Mouse (Mus musculus): ENCODE measurements around the gene Sp1. TPM values are rescaled to one million over a fixed set of nuclear protein-coding genes. Genes with fewer than 3 reads are reported as not detected.

Sp1 gene
- polyA plus RNA-seq, 1 experiment from 2014 or later = 12.5 TPM

Other genes starting within 250 kb of the Sp1 start
- 79.8 and 80.7 TPM in 2 replicates for gene Zfp740, start 202.9 kb upstream of the Sp1 start, polyA plus RNA-seq (2014; fragmentation: Nextera tagmentation; extraction: Ambion mirVana)
- 38.2 and 39.2 TPM in 2 replicates for gene Csad, start 201.4 kb upstream of the Sp1 start, polyA plus RNA-seq (2014; fragmentation: Nextera tagmentation; extraction: Ambion mirVana)
- 0.76 and 1.1 TPM in 2 replicates for gene Itgb7, start 174.2 kb upstream of the Sp1 start, polyA plus RNA-seq (2014; fragmentation: Nextera tagmentation; extraction: Ambion mirVana)
- 19.3 and 19.7 TPM in 2 replicates for gene Rarg, start 148.6 kb upstream of the Sp1 start, polyA plus RNA-seq (2014; fragmentation: Nextera tagmentation; extraction: Ambion mirVana)
- gene Gm9918, start 135.6 kb upstream of the Sp1 start, polyA plus RNA-seq (2014; fragmentation: Nextera tagmentation; extraction: Ambion mirVana) = 0.21 and 0.48 TPM in 2 replicates
- gene Mfsd5, start 126.7 kb upstream of the Sp1 start, polyA plus RNA-seq (2014; fragmentation: Nextera tagmentation; extraction: Ambion mirVana) = 55.6 and 64.7 TPM in 2 replicates
- 58.3 and 60.3 TPM in 2 replicates for gene Espl1, start 109.9 kb upstream of the Sp1 start, polyA plus RNA-seq (2014; fragmentation: Nextera tagmentation; extraction: Ambion mirVana)
- gene Pfdn5, start 80.0 kb upstream of the Sp1 start, polyA plus RNA-seq (2014; fragmentation: Nextera tagmentation; extraction: Ambion mirVana) = 357 and 374 TPM in 2 replicates
- gene Myg1, start 74.4 kb upstream of the Sp1 start, polyA plus RNA-seq (2014; fragmentation: Nextera tagmentation; extraction: Ambion mirVana) = 113 and 124 TPM in 2 replicates
- 103 and 114 TPM in 2 replicates for gene Aaas, start 55.4 kb upstream of the Sp1 start, polyA plus RNA-seq (2014; fragmentation: Nextera tagmentation; extraction: Ambion mirVana)
- 0.20 and 0.52 TPM in 2 replicates for gene Sp7, start 39.0 kb upstream of the Sp1 start, polyA plus RNA-seq (2014; fragmentation: Nextera tagmentation; extraction: Ambion mirVana)
- gene Amhr2, start 39.2 kb downstream of the Sp1 start, polyA plus RNA-seq (2014; fragmentation: Nextera tagmentation; extraction: Ambion mirVana) = 1.0 TPM in 1 of 2 replicates, not detected in the other
- 87.9 and 97.2 TPM in 2 replicates for gene Prr13, start 52.9 kb downstream of the Sp1 start, polyA plus RNA-seq (2014; fragmentation: Nextera tagmentation; extraction: Ambion mirVana)
- 236 and 247 TPM in 2 replicates for gene Pcbp2, start 64.4 kb downstream of the Sp1 start, polyA plus RNA-seq (2014; fragmentation: Nextera tagmentation; extraction: Ambion mirVana)
- gene Gm10337, start 97.6 kb downstream of the Sp1 start, polyA plus RNA-seq (2014; fragmentation: Nextera tagmentation; extraction: Ambion mirVana) = 15.6 TPM in 1 of 2 replicates, not detected in the other
- gene Map3k12, start 110.9 kb downstream of the Sp1 start, polyA plus RNA-seq (2014; fragmentation: Nextera tagmentation; extraction: Ambion mirVana) = 25.4 and 28.4 TPM in 2 replicates
- 98.9 and 109 TPM in 2 replicates for gene Tarbp2, start 112.0 kb downstream of the Sp1 start, polyA plus RNA-seq (2014; fragmentation: Nextera tagmentation; extraction: Ambion mirVana)
- 0.80 and 2.1 TPM in 2 replicates for gene Npff, start 118.8 kb downstream of the Sp1 start, polyA plus RNA-seq (2014; fragmentation: Nextera tagmentation; extraction: Ambion mirVana)
- 0.37 TPM in 1 of 2 replicates, not detected in the other for gene Gm28047, start 218.9 kb downstream of the Sp1 start, polyA plus RNA-seq (2014; fragmentation: Nextera tagmentation; extraction: Ambion mirVana)
- gene Atf7, start 219.3 kb downstream of the Sp1 start, polyA plus RNA-seq (2014; fragmentation: Nextera tagmentation; extraction: Ambion mirVana) = 15.1 and 15.5 TPM in 2 replicates